Mouse (Mus musculus) embryo, embryonic 11.5 days (tissue): ENCODE data around the gene Myh14.

Experiments used
- DNase-seq: peaks from one replicate; pipeline ENCODE4 v3.0.0-alpha.2; 2012; ENCODE audit warnings: low read depth, low spot score

The Myh14 gene

DNA sequence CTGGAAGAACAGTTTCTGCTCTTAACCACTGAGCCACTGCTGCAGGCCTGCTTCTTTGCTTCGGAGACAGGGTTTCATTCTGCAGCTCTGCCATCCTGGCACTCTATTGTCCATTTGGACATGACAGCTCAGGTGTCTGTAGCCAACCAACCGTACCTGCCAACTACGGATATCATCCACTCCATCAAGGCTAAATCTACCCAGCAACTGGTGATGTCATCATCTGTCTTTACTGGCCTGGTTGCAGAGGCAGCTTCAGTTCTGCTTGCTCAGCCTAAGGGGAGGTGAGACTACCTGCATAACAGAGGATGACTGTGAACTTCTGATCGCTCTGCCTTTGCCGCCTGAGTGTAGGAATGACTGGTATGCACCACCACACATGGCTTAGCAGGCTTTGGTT is 1.6 kb upstream of the Myh14 start:
- DNase-seq = no peak

DNA sequence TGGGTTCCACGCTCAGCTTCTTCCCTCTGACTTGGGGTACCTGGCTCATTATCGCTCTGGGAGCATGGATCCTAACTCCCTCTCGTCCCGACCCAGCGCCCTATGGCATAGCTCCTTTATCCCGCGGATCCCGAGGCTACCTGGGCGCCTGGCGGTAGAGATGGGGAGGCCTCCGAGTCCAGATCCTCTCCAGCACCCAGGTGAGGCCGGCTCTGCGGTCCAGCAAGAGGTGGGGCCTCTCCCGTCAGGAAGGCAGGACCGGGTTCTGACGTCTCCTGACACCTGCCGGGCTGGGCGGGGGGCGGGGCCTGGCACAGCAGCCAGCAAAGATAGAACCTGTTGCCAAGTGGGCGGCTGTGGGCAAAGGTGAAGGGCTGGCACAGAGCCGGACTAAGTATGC is 1.5 kb downstream of the Myh14 start:
- DNase-seq = no peak

DNA sequence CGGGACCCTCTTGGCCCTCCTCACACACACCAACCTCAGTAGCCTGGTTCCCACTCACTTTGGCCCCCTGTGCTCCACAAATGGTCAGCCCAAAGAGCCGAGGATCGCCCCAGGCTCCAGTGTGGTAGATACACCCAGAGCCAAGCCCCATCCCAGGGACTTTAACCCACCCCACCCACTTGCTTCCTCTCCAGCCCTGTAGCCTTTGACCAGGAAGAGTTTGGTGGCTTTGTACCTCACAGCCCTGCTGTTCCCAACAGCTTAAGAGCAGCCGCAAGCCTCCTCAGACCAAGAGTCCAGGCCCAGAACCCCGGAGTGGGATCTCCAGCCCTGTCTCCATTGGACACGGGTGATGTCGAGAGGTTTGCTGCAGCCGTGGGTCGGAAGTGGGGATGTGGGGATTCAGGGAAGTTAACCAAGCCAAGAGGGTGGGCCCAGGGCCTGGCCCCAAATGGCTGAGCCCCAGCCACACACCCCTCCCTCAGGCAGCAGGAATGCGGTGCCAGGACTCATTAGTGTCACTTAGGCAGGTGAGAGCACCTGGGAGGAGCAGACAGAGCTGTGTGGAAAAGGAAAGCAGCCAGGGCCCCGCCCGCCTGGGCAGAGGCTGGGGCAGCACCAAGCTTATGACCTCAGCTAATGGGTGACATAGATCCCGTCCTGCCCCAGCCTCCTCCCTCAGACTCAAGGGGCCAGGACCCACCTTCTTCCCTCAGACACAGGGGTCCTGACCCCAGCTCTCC is 2.5 kb downstream of the Myh14 start:
- no peak for DNase-seq

DNA sequence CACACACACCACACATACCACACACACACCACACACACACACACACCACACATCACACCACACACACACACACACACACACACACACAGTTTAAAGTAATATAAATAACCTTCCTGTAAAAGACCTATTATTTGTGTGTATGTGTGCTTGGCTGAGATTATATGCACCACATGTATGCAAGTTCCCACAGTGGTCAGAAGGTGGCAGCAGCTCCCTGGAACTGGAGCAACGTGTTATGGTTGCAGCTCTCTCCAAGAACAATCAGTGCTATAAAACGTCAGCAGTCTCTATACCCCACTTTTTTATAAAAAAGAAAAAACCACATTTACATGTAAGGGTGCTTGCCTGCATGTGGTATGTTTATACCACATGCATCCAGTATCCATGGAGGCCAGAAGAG is 4.2 kb downstream of the Myh14 start:
- DNase-seq = no peak

DNA sequence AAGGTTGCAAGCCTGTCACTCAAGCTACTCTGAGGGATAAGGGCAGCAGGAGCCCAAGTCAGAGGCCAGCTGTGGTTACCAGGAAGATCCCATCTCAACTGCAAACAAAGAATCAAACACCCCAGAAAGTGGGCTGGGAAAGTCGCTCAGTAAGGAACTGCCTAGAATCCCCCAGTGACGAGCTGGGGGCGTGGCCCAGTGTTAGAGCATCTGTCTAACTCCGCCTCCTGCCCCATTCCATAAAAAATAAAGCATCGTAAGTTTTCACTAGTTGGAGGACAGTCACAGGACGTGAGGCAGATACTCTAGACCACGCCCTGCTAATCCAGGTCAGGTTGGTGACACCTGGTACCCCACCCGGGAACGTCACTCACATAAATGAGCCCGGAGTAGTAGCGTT is 5.9 kb downstream of the Myh14 start:
- no peak for DNase-seq

DNA sequence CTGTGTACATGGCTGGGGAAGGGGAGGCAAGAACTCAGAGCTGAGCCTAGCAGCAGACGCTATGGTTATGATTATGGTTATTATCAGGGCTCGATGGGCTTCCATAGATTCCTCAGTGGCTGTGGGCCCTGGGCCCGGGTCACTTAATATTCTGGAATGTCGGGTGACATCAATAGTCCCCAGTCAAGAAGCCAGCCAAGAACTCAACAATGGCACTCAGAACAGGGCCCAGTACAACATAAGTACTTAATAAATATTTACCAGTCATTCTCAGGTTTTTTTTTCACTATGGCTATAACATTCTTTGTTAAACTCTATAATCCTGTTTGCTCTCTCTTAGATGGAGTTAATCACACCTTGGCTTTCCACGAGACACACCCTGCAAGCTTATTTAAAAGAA is 7.1 kb downstream of the Myh14 start:
- no peak for DNase-seq

DNA sequence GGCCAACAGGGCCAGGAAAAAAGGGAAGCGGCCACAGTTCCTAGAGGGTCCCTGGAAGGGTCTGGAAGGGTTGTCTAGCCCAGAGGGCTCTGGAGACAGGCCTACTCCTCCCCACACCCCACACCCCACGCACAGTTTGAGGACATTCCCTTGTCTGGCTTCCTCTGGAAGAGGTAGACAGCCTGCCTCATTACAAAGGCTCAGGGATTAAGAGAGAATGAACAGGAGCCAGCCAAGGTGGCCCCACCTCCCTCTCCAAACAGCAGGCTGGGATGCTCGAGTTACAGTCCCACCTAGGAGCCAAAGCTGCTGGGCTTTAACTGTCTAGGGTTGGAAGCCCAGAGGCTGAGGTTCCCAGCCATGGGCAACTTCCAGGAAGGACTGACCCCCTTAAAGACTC is 8.1 kb downstream of the Myh14 start:
- DNase-seq = no peak

DNA sequence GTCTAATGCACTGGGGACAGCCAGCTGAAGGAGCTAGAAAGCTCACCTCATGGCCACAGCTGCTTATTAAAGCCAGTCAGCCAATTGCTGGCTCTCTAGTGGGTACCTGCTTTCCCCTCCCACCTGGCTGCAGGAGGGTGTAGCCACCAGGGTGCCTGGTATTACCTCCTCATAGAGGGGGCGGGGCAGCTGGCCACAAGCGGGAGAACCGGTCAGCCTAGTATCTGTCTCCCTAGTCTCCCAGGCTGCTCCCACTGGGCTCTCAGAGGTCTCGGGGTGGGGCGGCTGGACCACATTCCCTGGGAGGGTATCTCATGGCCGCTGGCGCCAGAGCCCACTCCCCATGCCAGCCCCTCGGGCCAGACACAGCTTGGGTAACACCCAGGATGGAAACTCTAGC is 8.5 kb downstream of the Myh14 start:
- no peak for DNase-seq

DNA sequence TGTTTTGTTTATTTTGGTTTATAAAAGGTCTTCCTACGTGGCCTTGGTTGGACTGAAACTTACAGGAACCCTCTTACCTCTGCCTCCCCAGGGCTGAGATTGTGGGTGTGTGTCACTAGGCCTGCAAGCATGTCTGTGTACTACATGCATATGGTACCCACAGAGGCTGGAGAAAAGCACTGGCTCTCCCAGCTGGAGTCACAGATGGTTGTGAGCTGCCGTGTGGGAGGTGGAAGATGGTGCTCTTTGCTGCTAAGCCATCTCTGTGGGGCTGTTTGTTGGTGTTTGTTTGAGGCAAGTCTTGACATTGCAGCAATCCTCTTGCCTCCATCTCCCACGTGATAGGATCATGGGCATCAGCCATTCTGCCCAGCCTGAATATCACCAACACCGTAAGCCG is 9.4 kb downstream of the Myh14 start:
- DNase-seq = no peak

DNA sequence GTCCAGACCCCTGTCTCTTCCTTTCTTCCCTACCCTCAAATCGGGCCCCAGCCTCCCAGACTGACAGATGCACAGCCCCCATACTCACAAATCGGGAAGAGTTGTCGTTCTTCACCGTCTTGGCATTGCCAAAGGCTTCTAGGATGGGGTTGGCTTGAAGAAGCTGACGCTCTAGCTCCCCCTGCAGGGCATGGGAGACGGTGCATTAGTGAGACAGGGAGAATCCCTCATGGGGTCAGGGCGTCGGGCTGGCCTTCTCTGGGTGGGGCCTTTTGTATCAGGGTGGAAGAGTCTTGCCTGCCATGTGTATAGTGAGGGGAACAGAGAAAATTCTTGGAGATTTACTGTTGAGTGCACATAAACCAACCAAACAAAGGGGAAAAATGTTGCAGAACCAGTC is 15.1 kb downstream of the Myh14 start:
- DNase-seq = peak; percentile 32

DNA sequence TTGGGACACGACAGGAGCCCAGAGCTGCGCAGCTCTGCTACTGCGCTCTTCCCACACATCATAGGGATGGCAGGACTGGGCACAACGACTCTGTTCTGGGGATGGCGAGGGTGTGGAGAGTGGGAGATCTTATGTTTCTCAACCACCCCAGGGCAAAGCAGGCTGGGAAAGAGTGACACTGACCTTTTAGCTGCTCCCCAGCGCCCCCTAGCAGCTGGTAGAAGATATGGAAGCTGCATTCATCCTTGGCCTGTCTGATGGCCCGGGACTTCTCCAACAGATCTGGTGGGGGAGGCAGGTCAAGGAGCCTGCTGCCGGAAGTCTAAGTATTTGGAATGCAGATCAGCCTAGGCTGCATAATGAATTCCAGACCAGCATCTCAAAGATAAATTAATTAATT is 16.9 kb downstream of the Myh14 start:
- DNase-seq = no peak

DNA sequence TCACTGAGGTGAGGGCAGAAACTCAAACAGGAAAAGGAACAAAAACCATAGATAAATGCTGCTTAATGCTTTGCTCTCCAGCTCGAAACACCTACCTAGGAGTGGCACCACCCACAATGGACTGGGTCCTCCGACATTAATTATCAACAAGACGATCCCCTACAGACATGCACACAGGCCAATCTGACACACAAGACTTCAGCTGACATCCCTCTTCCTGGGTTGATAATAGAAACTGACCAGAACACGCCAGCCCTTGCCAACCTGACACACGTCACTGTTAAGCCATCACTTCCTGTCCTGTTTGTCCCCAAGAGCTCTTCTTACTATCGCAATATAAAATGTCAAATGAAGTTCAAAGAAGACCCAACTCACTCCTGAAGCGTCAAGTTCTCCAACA is 19.2 kb downstream of the Myh14 start:
- no peak for DNase-seq

DNA sequence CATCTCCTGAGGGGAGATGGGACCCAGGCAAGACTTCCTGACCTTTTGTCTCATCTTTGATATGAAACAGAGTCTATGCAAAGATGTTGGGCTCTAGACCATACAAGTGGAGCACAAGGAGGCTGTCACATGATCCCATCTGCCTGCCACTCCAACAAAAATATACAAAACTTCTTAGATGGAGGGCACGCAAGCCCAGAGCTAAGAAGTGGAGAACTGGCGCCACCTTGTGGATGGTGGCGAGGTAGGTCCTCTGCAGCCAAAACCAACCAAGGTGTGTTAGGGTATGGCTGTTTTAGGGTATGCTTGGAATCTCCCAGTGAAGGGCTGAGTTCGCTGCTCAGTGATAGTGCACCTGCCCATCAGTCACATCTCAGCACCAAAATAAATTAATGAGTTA is 20.7 kb downstream of the Myh14 start:
- DNase-seq = peak; percentile 52

DNA sequence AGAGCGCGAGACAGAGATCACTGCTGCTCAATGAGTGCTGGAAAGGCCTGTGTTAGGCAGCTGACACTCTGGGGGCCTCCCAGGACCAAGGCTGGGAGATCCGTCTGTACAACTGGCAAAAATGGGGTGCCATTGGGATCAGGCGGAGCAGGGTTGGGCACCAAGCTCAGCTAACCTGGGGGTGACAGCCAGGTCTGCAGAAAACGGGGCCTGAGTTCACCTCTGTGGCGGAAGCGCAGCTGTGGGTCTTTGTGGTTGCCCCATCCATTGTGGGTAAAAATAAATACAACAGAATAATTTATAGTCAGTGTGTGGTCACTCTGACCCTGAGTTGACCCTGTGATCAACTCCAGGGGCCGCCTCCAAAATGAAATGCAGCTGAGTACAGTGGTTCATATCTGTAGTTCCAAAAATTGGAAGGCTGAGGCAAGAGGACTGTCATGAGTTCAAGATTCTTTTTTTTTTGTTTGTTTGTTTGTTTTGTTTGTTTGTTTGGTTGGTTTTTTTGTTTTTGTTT is 21.5 kb downstream of the Myh14 start:
- no peak for DNase-seq

DNA sequence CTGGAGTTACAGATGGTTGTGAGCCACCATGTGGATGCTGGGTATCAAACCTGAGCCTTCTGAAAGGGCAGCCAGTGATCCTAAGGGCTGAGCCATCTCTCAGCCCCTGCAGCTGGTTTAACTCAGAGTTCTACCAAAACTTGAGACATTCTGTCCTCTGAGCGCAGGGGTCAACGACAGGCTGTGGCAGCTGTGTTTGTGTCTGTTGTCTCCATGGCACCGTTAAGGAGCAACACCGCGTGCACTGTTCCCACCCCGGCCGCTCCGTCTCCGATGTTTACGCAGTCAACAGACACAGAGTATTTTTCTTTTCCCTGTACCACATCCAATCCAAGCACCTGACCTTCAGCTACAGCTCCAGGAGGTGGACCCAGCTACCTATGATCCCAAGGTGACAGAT is 22.9 kb downstream of the Myh14 start:
- DNase-seq = no peak

DNA sequence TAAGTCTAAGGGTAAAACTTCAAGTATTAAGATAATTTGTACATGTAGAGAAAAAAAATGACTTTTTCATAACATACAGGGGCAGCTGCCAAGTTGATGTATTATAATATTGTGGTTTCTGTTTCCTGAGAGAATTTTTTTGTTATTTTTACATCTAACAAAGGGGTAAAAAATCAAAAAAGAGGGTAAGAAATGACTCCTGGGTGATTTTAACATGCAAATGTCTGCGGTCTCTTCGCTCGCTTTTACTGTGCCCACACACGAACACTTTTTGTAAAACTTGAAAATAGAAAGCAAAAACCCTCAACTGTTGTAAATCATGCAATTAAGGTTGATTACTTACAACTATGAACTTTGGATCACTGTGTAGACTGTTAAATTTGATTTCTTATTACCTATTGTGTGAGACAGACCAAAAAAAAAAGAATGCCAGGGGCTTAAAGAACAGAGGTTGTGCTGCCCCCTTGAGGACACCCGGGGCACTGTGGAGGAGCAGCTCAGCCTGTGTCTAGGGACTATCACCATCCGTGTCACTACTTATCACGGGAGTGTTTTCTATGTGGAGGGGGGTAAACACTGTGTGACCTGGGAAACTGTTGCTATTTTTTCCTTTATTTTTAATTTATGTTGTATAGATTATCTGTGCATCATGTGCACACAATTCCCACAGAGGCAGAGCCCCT is 23.5 kb downstream of the Myh14 start:
- peak; percentile 44 for DNase-seq

DNA sequence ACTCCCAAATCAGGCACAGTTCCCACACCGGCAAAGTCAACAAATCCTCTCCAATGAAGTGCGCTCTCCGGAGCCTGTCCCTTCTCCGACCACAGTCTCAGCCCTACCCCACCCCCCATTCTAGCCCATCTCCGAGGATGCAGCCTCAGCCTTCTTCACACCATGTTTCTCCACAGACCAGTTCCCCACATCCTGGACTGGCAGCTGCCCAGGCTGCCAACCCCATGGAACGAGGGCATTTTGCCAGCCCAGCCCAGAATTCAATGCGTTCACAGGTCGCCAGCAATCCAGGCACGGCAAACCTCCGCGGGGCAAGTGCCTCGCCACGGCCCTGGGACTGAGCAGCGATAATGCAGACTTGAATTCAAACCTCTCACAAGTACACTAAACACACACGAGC is 24.7 kb downstream of the Myh14 start:
- no peak for DNase-seq

DNA sequence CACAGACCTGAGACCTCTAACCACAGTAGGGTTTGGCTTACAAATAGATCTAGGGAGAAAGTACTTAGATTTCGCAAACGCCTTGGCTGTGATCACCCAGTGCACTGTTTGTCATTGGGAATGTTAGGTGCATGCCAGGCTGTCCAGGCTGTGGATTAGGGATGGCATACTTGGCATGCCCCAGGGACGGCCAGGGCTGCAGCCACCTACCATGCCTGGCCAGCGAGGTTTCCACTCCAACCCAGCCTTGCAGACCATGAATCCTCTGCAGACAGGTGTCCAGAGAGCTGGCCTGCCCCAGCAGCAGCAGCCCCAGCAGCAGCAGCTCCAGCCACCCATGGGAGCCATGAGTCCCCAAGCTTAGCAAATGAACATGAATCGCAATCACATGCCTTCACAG is 25.4 kb downstream of the Myh14 start:
- no peak for DNase-seq

DNA sequence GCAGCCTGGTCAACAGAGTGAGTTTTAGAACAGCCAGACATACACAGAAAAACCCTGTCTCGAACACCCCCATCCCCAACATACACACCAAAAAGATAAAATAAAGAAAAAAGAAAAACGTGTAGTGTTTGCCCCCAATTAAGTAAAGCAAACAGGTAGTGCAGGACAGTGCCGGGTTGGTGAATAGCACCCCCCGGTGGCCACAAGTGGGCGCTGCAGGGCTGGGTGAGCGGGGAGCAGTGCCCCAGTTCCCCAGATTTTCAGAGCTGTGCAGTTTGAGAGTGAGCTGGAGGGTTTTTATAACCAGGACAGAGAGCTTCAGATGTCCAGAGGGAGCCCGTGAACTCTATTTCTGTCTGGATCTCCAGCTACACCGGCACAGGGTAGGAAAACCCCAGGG is 28.8 kb downstream of the Myh14 start:
- no peak for DNase-seq

DNA sequence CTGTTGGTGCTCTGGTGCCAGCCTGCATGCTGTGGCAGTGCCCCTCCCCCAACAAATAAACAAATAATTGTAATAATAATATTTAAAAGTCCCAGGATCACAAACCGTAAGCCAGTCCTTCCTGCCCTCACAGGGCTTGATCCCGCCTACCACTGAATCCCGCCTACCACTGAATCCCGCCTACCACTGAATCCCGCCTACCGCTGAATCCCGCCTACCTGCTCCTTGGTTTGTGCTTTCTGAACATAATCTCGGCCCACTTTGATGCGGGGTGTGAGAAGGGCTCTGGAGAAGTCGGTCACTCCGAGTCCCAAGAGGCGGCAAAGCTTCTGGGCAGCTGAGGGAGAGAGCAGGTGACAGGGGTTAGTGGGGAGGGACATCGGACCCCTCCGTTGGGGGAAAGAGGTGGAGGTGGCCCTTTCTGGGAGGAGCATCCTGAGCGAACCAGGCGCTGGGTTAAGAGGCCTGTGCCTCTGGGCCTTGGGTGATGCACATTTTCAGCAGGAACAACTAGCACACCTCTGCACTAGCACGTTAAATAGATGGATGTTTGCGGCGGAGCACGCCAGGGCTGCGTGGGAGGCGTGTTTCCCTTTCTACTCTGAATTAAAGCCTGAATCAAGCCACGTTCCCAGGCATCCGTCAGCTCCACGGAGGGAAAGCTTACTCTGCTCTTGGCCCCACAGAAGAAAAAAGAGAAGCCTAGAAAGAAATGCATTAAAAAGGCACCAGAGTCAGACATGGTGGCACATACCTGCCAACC is 29.6 kb downstream of the Myh14 start:
- DNase-seq = no peak

DNA sequence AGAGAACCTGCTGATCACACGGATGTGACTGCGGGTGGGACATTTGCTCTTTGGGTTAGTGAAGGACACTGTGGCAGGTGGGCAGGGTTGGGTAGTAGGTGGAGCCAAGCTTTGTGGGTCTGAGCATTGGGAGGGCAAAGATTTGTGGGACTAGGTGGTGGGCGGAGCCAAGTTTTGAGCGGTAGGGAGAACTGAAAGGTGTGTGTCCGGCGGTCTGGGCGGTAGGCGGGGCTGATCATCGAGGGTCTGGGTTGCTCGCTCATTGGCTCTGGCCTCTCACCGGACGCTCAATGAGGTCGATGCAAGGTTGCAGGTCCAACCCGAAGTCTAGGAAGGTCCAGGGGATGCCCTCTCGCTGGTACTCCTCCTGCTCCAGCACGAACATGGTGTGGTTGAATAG is 32.0 kb downstream of the Myh14 start:
- DNase-seq = no peak

DNA sequence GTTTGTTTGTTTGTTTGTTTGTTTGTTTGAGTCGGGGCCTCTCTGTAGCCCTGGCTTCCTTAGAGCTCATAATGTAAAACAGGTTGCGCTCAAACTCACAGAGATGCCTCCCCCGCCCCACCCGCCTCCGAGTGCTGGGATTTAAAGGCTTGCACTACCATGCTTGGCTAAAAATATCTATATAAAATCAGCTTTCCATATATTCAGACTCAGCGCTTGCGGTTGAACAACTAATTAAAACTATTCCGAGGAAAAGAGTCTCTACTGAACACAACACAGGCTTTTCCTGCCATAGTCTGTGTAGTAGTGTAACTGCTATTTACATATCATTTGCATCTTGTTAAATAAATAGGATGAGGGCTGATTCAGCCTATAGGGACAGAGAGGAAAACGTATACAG is 34.0 kb downstream of the Myh14 start:
- DNase-seq = no peak

DNA sequence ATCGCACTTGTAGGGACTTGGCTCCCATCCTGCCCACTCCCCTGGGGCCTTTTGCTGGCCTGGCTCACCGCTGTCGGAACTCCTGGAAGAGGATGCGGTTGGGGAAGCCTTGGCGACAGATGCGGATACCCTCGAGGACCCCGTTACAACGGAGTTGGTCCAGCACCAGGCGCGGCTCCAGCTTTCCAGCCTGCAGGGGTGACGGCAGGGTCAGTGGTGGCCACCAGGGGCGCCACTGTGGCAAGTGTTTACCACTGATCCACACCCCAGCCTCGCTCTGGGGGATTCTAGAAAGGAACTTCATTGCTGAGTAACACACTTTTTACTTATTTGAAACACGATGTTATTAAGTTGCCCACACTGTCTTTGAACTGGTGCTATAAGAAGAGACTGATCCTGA is 37.2 kb downstream of the Myh14 start:
- DNase-seq = no peak
